Mouse (Mus musculus) G1E (cell line): Measurements from ENCODE around the gene Nags. TPM values are rescaled to one million over a fixed set of nuclear protein-coding genes. Genes with fewer than 3 reads are reported as not detected.

Experiments used
- ATAC-seq: 2 replicates; pipeline ENCODE4 v1.8.0; 2016; ENCODE audit warnings: mild to moderate bottlenecking; ENCODE audit not compliant: insufficient number of reproducible peaks, poor library complexity, low FRiP score, severe bottlenecking; ENCODE audit errors: extremely low read depth
- DNase-seq: peaks from one replicate; pipeline ENCODE4 v3.0.0; 2012; ENCODE audit warnings: low spot score
- H3K27me3 ChIP-seq: 2 replicates; pipeline ENCODE4 v1.6.1; 2012; ENCODE audit warnings: mild to moderate bottlenecking, low read length, inconsistent platforms; ENCODE audit not compliant: insufficient read depth
- H3K36me3 ChIP-seq: replicated peaks from 2 replicates; pipeline ENCODE3; 2012; ENCODE audit warnings: mild to moderate bottlenecking, inconsistent platforms
- H3K4me1 ChIP-seq: 2 replicates; pipeline ENCODE4 v1.6.1; 2012; ENCODE audit warnings: low read depth, low read length, inconsistent platforms, mixed read lengths; ENCODE audit not compliant: insufficient read depth
- H3K4me3 ChIP-seq: 2 replicates; pipeline ENCODE4 v1.5.1; 2012; ENCODE audit warnings: low read depth, mild to moderate bottlenecking, inconsistent platforms, low read length, moderate library complexity, mixed read lengths
- H3K9me3 ChIP-seq: replicated peaks from 2 replicates; pipeline ENCODE4 v1.6.1; 2012; ENCODE audit warnings: inconsistent platforms
- CTCF ChIP-seq: IDR thresholded peaks from 2 replicates; pipeline ENCODE4 v1.5.1; 2012; ENCODE audit warnings: low read depth, low read length, inconsistent platforms, mixed read lengths
- GATA1 ChIP-seq: IDR thresholded peaks from 2 replicates; pipeline ENCODE4 v1.6.1; 2012; ENCODE audit warnings: borderline replicate concordance, low read length, inconsistent platforms, mixed read lengths
- GATA2 ChIP-seq: IDR thresholded peaks from 2 replicates; pipeline ENCODE4 v1.6.1; 2012; ENCODE audit warnings: low read depth, low read length, inconsistent platforms, borderline replicate concordance
- POLR2AphosphoS5 ChIP-seq: IDR thresholded peaks from 2 replicates; pipeline ENCODE4 v1.6.1; 2012; ENCODE audit warnings: low read depth, low read length, inconsistent platforms; ENCODE audit not compliant: insufficient replicate concordance
- TAL1 ChIP-seq: conservative IDR thresholded peaks from 2 replicates; pipeline ENCODE4 v1.6.1; 2012; ENCODE audit warnings: low read depth, low read length, inconsistent platforms, mixed read lengths
- polyA plus RNA-seq: library from polyadenylated mRNA; stranded (reverse); fragments of >175 nt; gene quantifications from 2 replicates; pipeline ENCODE4 v1.2.3, GENCODE M21; 2012
- total RNA-seq, 2 experiments: library from RNA; stranded (forward) in 1 of 2; stranded (reverse) in 1 of 2; fragments of 200-1000 nt in 1 of 2; fragments of >200 nt in 1 of 2; fragmentation: Nextera tagmentation in 1 of 2; gene quantifications; 2 replicates each; pipeline ENCODE4 v1.2.3; 2014 to 2017

Nags gene
- total and polyA plus RNA-seq, 3 experiments = not detected

DNA sequence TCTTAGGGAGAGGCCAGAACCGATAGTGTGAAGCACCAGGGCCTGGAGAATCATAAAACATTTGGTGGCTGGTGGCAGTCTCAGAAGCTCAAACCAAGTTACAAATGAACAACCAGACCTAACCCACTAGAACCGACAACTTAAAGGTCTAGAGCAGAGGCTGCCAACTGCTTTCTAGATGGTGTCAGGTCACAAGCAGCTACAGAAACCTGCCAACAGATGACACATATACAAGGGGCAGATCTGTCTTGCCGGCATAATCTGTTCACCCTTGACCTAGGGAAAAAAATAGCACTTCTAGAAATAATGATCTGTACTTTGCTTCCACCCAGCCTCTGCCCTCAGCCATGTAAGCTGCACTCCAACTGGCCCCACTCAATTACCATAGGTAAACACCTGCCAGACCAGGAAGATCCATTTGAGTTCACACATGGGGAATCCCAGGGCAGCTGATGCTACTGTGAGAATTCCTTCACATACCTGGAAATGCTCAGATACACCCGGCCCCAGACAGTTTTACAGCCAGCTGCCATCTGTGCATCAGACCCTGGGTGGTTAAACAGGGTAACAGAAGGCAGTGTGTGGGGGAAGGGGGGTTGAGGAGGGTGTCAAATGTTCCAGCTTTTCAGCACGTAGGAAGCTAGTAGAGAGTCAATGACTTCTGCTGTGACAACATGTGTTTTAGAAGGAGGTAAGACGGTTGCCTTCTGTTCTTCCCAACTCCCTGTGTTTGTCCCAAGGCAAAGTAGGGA, 20.8 kb downstream of the Nags start:
- Histone ChIP-seq H3K36me3 (peaks cover 96% of the 10 kb centered on the region), H3K4me1 (peaks cover 4% of the 10 kb centered on the region), H3K4me3 (no peak overlapping the region), H3K9me3 (no peaks in the 10 kb centered on the region), H3K27me3 (no peaks in the 10 kb centered on the region)
- DNase-seq (no peak), ATAC-seq (no peak)
- TF ChIP-seq GATA1 (no peak), GATA2 (no peak)

DNA sequence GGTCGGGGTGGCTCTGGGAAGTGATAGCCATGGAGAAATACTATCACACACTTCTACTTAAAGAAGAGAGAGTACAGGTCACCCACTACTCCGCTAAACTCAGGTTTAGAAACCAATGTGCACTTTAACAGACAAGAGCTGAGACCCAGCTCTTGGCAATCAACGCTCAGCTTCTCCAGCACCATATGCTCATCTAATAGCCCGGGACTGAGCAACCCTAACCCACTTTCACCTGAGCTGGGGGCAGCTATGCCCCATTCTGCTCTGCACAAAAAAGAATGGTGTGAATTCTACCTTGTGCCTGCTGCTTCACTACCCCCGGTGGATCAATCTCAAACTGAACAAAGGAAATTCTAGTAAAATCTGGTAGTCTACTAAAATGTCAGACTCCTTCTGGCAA, 22.2 kb downstream of the Nags start:
- Histone ChIP-seq H3K9me3 (no peaks in the 10 kb centered on the region), H3K4me1 (peaks cover 4% of the 10 kb centered on the region), H3K4me3 (no peak overlapping the region), H3K27me3 (no peaks in the 10 kb centered on the region), H3K36me3 (peaks cover 97% of the 10 kb centered on the region)
- TF ChIP-seq GATA2 = no peak
- TF ChIP-seq TAL1 = no peak
- no peak for TF ChIP-seq CTCF
- no peak for TF ChIP-seq POLR2AphosphoS5
- no peak for TF ChIP-seq GATA1
- DNase-seq (no peak), ATAC-seq (no peak)

DNA sequence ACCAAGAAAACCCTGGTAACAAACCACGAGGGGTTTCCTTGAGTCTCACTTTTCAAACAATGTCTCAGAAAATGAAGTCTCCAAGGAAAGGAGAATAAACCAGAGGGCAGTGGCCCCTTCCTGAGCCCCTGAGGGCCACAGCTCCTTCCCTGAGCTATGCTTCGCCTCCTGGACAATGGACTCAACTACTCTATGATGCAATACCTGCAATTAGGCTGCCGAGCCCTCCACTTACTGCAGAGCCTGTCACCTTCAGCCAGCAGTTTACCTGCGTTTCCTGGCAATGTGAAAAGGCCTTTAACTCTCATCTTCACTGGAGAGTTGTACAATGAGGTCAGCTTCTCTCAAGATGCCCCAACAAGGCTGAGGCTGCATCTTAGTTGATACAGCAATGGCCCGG, 23.4 kb downstream of the Nags start:
- no peak for ATAC-seq
- peaks cover 97% of the 10 kb centered on the region for H3K36me3 ChIP-seq
- TF ChIP-seq CTCF (no peak), POLR2AphosphoS5 (no peak), GATA1 (no peak), TAL1 (no peak), GATA2 (no peak)
- no peaks in the 10 kb centered on the region for H3K27me3 ChIP-seq
- H3K9me3 ChIP-seq = no peaks in the 10 kb centered on the region
- no peak overlapping the region for H3K4me3 ChIP-seq
- peaks cover 6% of the 10 kb centered on the region for H3K4me1 ChIP-seq
- DNase-seq = no peak

DNA sequence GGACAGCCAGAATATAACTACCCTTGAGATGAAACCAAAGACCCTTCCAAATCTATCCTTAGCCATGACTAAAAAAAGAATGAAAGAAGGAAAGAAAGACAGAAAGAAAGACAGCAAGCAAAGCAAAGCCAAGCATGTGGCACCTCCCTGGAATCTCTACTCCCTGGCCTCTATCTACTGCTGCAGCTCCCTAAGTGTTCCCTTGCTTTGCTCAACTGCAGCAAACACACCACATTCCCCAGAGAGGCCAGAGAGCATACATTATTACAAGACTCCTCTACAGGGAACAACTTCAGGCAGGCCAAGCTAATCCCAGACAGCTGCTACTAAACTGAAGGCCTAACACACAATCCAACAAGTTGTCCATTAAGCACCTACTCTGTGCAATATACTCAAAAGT, 34.5 kb downstream of the Nags start:
- ATAC-seq = no peak

DNA sequence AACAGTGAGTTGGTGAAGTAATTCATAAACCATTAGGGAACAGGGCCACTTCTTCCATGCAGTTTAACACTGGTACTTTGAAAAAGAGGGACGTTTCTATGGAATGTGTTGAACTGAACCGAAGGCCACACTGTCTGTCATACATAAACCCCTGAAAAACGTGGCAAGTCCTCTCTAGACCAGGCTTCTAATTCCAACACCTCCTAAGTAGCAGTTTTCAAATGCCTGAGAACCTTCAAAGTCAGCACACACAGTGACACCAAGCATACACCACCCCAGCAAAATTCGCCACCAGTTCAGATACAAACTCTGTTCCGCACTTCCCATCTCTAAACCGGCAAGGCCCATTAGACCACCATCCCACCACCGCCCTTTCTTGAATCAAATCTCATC, 38.9 kb downstream of the Nags start:
- TF ChIP-seq GATA2 (no peak), POLR2AphosphoS5 (no peak), TAL1 (no peak), CTCF (no peak), GATA1 (no peak)
- ATAC-seq (no peak), DNase-seq (no peak)
- Histone ChIP-seq H3K4me3 (peak overlapping the region; percentile 86), H3K27me3 (no peaks in the 10 kb centered on the region), H3K4me1 (peaks cover 38% of the 10 kb centered on the region), H3K9me3 (no peaks in the 10 kb centered on the region), H3K36me3 (peaks cover 41% of the 10 kb centered on the region)

More for the DNA sequence above, 34.5 kb downstream of the Nags start:
- peaks cover 79% of the 10 kb centered on the region for H3K36me3 ChIP-seq
- no peak for DNase-seq
- no peaks in the 10 kb centered on the region for H3K27me3 ChIP-seq
- no peaks in the 10 kb centered on the region for H3K9me3 ChIP-seq
- no peak for TF ChIP-seq GATA2
- no peak for TF ChIP-seq GATA1
- no peak for TF ChIP-seq POLR2AphosphoS5
- TF ChIP-seq TAL1 = no peak
- TF ChIP-seq CTCF = no peak
- H3K4me3 ChIP-seq = no peak overlapping the region
- peaks cover 22% of the 10 kb centered on the region for H3K4me1 ChIP-seq

DNA sequence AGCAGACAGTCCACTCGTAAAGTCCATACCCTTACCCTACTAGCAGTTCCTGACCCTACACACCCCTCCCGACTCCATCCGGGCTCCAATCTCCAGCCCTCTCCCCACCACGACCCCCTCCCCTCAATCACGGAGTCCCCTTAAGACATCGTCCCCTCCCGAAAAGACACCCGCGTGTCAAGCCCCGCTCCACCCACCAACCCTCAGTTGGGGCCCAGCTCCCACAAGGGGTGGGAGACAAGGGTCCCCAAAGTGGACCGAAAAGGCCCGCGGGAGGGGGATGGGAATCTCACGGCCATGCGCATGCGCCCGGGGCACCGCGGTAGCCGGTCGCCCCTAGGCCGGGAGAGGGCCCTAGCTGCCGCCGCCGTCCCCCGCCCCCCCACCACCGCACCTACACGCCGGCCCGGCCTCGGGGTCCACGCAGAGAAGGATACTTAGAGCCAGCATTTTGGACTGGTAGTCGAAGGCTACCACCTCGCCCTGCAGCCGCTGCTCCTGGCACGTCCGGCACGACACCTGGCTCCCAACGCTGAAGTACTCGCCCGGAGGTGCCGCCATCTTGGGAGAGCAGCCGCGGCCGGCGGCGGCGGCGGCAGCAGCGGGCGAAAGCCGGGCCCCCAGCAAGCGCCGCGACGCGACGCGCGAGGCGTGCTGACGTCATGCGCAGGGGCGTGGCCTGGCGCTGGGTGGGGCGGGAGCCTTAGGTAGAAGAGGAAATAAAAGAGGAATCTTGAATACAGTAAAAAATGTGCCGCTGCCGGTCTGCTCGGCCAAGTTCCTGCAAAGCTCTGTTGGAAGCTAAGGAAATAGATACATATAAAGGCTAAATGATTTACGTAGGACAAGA, 39.6 kb downstream of the Nags start, which contains the start of gene Lsm12:
TSS of gene Lsm12 (minus strand) at position 651 of the 850 bp plus-strand sequence.
- H3K36me3 ChIP-seq = peaks cover 35% of the 10 kb centered on the region
- peak within 1 kb of the TSS; percentile 86 for H3K4me3 ChIP-seq
- no peak for TF ChIP-seq GATA1
- no peak for TF ChIP-seq POLR2AphosphoS5
- no peak for TF ChIP-seq GATA2
- TF ChIP-seq TAL1 = no peak
- no peak for TF ChIP-seq CTCF
- no peaks in the 10 kb centered on the region for H3K9me3 ChIP-seq
- peak; percentile 55 for ATAC-seq
- H3K27me3 ChIP-seq = no peaks in the 10 kb centered on the region
- peak; percentile 90 for DNase-seq
- peaks cover 43% of the 10 kb centered on the region for H3K4me1 ChIP-seq
